In genomic region chr8:88119076-88119475, GRCm38 (mm10) we compare ENCODE assay signal across 8 mouse cellular contexts. TPM values are rescaled to one million over a fixed set of nuclear protein-coding genes. Genes with fewer than 3 reads are reported as not detected.
DNase-seq lines count a peak whose midpoint lies in the region; ATAC-seq and TF ChIP-seq lines count a peak whose summit lies in the region.

No protein-coding gene starts in this region.

- H3K27me3 ChIP-seq in kidney, adult 2 months (replicated peaks; ENCODE audit: control insufficient read depth, insufficient read depth, low read length) = no peaks in the 10 kb centered on the region
- H3K27me3 ChIP-seq in heart, embryonic 14.5 days (ENCODE audit: control insufficient read depth, insufficient read depth, low read length) = no peaks in the 10 kb centered on the region
- no peaks in the 10 kb centered on the region for H3K27me3 ChIP-seq in limb, embryonic 11.5 days (ENCODE audit: control insufficient read depth, insufficient read depth, low read length)
- no peaks in the 10 kb centered on the region for H3K27me3 ChIP-seq in myocyte (ENCODE audit: control insufficient read depth, insufficient read depth, insufficient read length)

- peak; percentile 26 for DNase-seq in kidney, adult 2 months
- DNase-seq in kidney, adult 11 months = no peak
- peak; percentile 45 for DNase-seq in c-Kit-negative CD71-positive TER-119-positive erythroid progenitor cells, embryonic 14.5 days (ENCODE audit: low read depth, low spot score)
- no peak for DNase-seq in limb, embryonic 11.5 days (ENCODE audit: low spot score)
- DNase-seq in left cerebral cortex, adult 18-20 months (ENCODE audit: low spot score in 2 of 2) = no peak

- peak overlapping the region; percentile 96 for H3K9ac ChIP-seq in heart, embryonic 14.5 days (ENCODE audit: low read length)
- H3K9ac ChIP-seq in limb, embryonic 11.5 days (ENCODE audit: low read length) = peak overlapping the region; percentile 89

- TF ChIP-seq POLR2A in kidney, adult 2 months (IDR thresholded peaks at IDR 0.05; ENCODE audit: low read depth, low read length) = no peak
- no peak for TF ChIP-seq POLR2A in myocyte (IDR thresholded peaks at IDR 0.05; ENCODE audit: insufficient read length, low read depth)

- TF ChIP-seq CTCF in kidney, adult 2 months (conservative IDR thresholded peaks at IDR 0.05; ENCODE audit: insufficient read depth, insufficient read length, low read depth, low read length) = no peak

- peak; percentile 60; the same call in 1 of the 2 replicates for ATAC-seq in heart, embryonic 14.5 days (ENCODE audit: insufficient number of reproducible peaks, insufficient read depth, low FRiP score, low read depth)
- ATAC-seq in limb, embryonic 11.5 days (ENCODE audit: insufficient number of reproducible peaks, low FRiP score, low TSS enrichment, low read depth) = no peak
- ATAC-seq in activated CD4-positive, CD25-positive, alpha-beta regulatory T cell, adult 4 months = no peak

- H3K79me2 ChIP-seq in myocyte (ENCODE audit: control insufficient read depth, insufficient read depth) = peaks cover 39% of the 10 kb centered on the region

- H3K4me1 ChIP-seq in kidney, adult 2 months (ENCODE audit: control insufficient read depth, insufficient read depth, low read length) = 0 out of 2 replicates have a peak, but pooled peaks cover 2% of the 10 kb centered on the region
- H3K4me1 ChIP-seq in heart, embryonic 14.5 days (ENCODE audit: control insufficient read depth in 2 of 2, insufficient read depth in 2 of 2, low read length in 2 of 2) = peaks cover 0 to 8% of the 10 kb centered on the region in 2 experiments; a peak in 1 of 4 replicates
- H3K4me1 ChIP-seq in limb, embryonic 11.5 days (ENCODE audit: control insufficient read depth, insufficient read depth, low read length) = no peaks in the 10 kb centered on the region

- peak overlapping the region; percentile 58 for H3ac ChIP-seq in myocyte (ENCODE audit: control insufficient read depth, insufficient read length)

- H3K36me3 ChIP-seq in kidney, adult 2 months (ENCODE audit: control insufficient read depth, insufficient read depth, low read length) = no peaks in the 10 kb centered on the region
- peaks cover 38% of the 10 kb centered on the region for H3K36me3 ChIP-seq in heart, embryonic 14.5 days (ENCODE audit: control insufficient read depth, insufficient read depth, low read length)
- H3K36me3 ChIP-seq in limb, embryonic 11.5 days (ENCODE audit: control insufficient read depth, insufficient read depth, low read length) = peaks cover 8% of the 10 kb centered on the region; the same call in 1 of the 2 replicates
- peaks cover 7% of the 10 kb centered on the region for H3K36me3 ChIP-seq in myocyte (ENCODE audit: control insufficient read depth, insufficient read depth)

- peak overlapping the region; percentile 94 for H3K4me3 ChIP-seq in kidney, adult 2 months (ENCODE audit: insufficient read depth, low read depth, low read length)
- peak overlapping the region; percentile 83 to 100 for H3K4me3 ChIP-seq in heart, embryonic 14.5 days (ENCODE audit: control insufficient read depth in 1 of 2, insufficient read depth in 1 of 2, low read depth in 1 of 2, low read length in 2 of 2)
- H3K4me3 ChIP-seq in limb, embryonic 11.5 days (ENCODE audit: low read depth, low read length) = peak overlapping the region; percentile 90
- H3K4me3 ChIP-seq in myocyte = peak overlapping the region; percentile 55

- peak overlapping the region; percentile 80; the same call in 1 of the 2 replicates for H3K27ac ChIP-seq in kidney, adult 2 months (ENCODE audit: insufficient read depth, low read depth, low read length)
- peak overlapping the region; percentile 78 to 85 for H3K27ac ChIP-seq in heart, embryonic 14.5 days (replicated peaks in 1 of 2; ENCODE audit: control insufficient read depth in 1 of 2, insufficient read depth in 1 of 2, low read depth in 2 of 2, low read length in 2 of 2)
- H3K27ac ChIP-seq in limb, embryonic 11.5 days (replicated peaks; ENCODE audit: low read depth, low read length) = peak overlapping the region; percentile 52; the same call in 1 of the 2 replicates

- no peaks in the 10 kb centered on the region for H3K9me3 ChIP-seq in heart, embryonic 14.5 days (ENCODE audit: control insufficient read depth, low read length)
- no peaks in the 10 kb centered on the region for H3K9me3 ChIP-seq in limb, embryonic 11.5 days (ENCODE audit: control insufficient read depth, low read length)

- WGBS in kidney, adult 2 months = under 1% methylated on average over 11 of the region's 11 CpGs
- WGBS in heart, embryonic 14.5 days = under 1% methylated on average over 11 of the region's 11 CpGs
- WGBS in limb, embryonic 11.5 days = under 1% methylated on average over 11 of the region's 11 CpGs

- peak overlapping the region; percentile 72 for H3K4me2 ChIP-seq in heart, embryonic 14.5 days (ENCODE audit: low read length)
- H3K4me2 ChIP-seq in limb, embryonic 11.5 days (ENCODE audit: low read depth, severe bottlenecking) = peak overlapping the region; percentile 45
- peak overlapping the region; percentile 94 for H3K4me2 ChIP-seq in myocyte (ENCODE audit: low read depth)

TF ChIP-seq in myocyte, 11 proteins besides CTCF, POLR2A, EP300 and RAD21:
- TF ChIP-seq USF1 (IDR thresholded peaks at IDR 0.05; ENCODE audit: low read depth) (no peak), SRF (IDR thresholded peaks at IDR 0.05; ENCODE audit: control insufficient read depth, insufficient read length, low read depth) (no peak), REST (IDR thresholded peaks at IDR 0.05; ENCODE audit: insufficient read depth, insufficient read length) (no peak), MAX (IDR thresholded peaks at IDR 0.05; ENCODE audit: low read depth) (no peak), MYOD1 (IDR thresholded peaks at IDR 0.05; ENCODE audit: control insufficient read depth in 1 of 3, insufficient read length in 2 of 3, low read depth in 2 of 3) (no peak), TCF3 (IDR thresholded peaks at IDR 0.05; ENCODE audit: insufficient read length, low read depth) (no peak), CEBPB (IDR thresholded peaks at IDR 0.05; ENCODE audit: insufficient read depth, poor library complexity, severe bottlenecking) (no peak), TCF12 (IDR thresholded peaks at IDR 0.05; ENCODE audit: insufficient read depth, poor library complexity, severe bottlenecking) (no peak), POLR2AphosphoS2 (IDR thresholded peaks at IDR 0.05; ENCODE audit: insufficient read length, low read depth) (no peak), MYOG (IDR thresholded peaks at IDR 0.05; ENCODE audit: control insufficient read depth in 1 of 3, insufficient read depth in 1 of 3, insufficient read length in 2 of 3, low read depth in 2 of 3) (no peak), E2F4 (IDR thresholded peaks at IDR 0.05; ENCODE audit: insufficient read depth) (no peak)

RNA-seq across cellular contexts. Expression of gene Cnep1r1, which starts 0.5 kb away (rescaled TPM):
- 15.1 and 23.7 TPM in 2 replicates for polyA plus RNA-seq in kidney, adult 2 months (2012; rRNA removed)
- polyA plus RNA-seq in heart, embryonic 14.5 days (2014; fragmentation: Nextera tagmentation; extraction: Ambion mirVana) = 22.8 and 26.8 TPM in 2 replicates
- 30.8 and 41.9 TPM in 2 replicates for polyA plus RNA-seq in limb, embryonic 11.5 days (2014; fragmentation: Nextera tagmentation; extraction: Ambion mirVana)
- 17.2 TPM for polyA plus RNA-seq in myocyte (2012; fragmentation: generic; extraction: Trizol)
- polyA plus RNA-seq in activated CD4-positive, CD25-positive, alpha-beta regulatory T cell, adult 4 months (2017; shearing (Covaris generic)) = 10 to 100 TPM; 17.9 to 25.0 TPM
- total RNA-seq in left cerebral cortex, adult 18-20 months (2021) = 10 to 100 TPM; 37.3 to 38.9 TPM

RNA-seq across cellular contexts. Expression of gene Heatr3, which starts 18.6 kb away (rescaled TPM):
- 12.9 and 15.3 TPM in 2 replicates for polyA plus RNA-seq in kidney, adult 2 months (2012; rRNA removed)
- polyA plus RNA-seq in heart, embryonic 14.5 days (2014; fragmentation: Nextera tagmentation; extraction: Ambion mirVana) = 30.0 and 34.0 TPM in 2 replicates
- polyA plus RNA-seq in limb, embryonic 11.5 days (2014; fragmentation: Nextera tagmentation; extraction: Ambion mirVana) = 51.8 and 58.8 TPM in 2 replicates
- 22.3 TPM for polyA plus RNA-seq in myocyte (2012; fragmentation: generic; extraction: Trizol)
- polyA plus RNA-seq in activated CD4-positive, CD25-positive, alpha-beta regulatory T cell, adult 4 months (2017; shearing (Covaris generic)) = 10 to 100 TPM; 17.7 to 19.1 TPM
- total RNA-seq in left cerebral cortex, adult 18-20 months (2021) = 10 to 100 TPM; 26.5 to 27.1 TPM

Comparison
In these comparisons a context has a peak if more than half of its experiments do, and no peak if none do; other contexts are left out.
1. DNase-seq: peak in kidney, adult 2 months (single experiment) and c-Kit-negative CD71-positive TER-119-positive erythroid progenitor cells, embryonic 14.5 days (single experiment); none in kidney, adult 11 months (single experiment), limb, embryonic 11.5 days (single experiment) and left cerebral cortex, adult 18-20 months (0 of 2).
2. Peak in every context shown above with its lines, with median percentiles within 50 percentile points of each other: H3K27ac ChIP-seq, H3K4me3 ChIP-seq and H3K4me2 ChIP-seq.